Mouse (Mus musculus): Measurements from ENCODE around the gene Dck. TPM values are rescaled to one million over a fixed set of nuclear protein-coding genes. Genes with fewer than 3 reads are reported as not detected.
A peak's percentile ranks its signal among the peaks of the same experiment; 100 is the strongest.

Gene Dck
- polyA plus RNA-seq, 1 experiment from 2014 or later = 110 TPM

DNA sequence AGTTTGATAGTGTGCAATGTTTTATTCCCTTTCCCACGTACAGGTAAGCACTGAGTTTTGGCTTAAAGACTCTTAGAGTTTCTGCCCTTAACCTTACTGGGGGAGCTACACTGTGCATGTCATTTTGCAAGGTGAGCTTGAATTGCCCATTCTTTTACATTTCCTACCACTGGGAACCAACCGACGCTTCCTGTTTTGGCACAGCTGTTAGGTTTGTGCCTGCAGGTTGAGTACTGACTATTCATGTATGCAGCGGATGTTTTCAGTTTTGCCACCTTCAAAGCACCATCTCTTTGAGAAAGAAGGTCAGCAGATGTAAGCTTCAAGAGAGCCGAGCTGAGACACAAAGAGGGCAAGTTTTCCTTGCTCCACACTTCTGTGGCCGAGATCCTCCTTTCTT lies 1.3 kb downstream of the Dck start:
- ATAC-seq (replicated peaks; ENCODE audit: insufficient number of reproducible peaks, low FRiP score, low TSS enrichment, low read depth) (no peak), DNase-seq (ENCODE audit: low spot score) (no peak)
- no peak overlapping the region; the same call in 1 of the 2 replicates for H3K9ac ChIP-seq (replicated peaks; ENCODE audit: low read length)
- no peak overlapping the region for H3K27ac ChIP-seq (replicated peaks; ENCODE audit: low read depth, low read length)
- no peaks in the 10 kb centered on the region for H3K36me3 ChIP-seq (replicated peaks; ENCODE audit: control insufficient read depth, insufficient read depth, low read depth, low read length)
- no peaks in the 10 kb centered on the region; the same call in 1 of the 2 replicates for H3K4me1 ChIP-seq (ENCODE audit: control insufficient read depth, insufficient read depth, low read length)
- peak overlapping the region; percentile 32 for H3K4me2 ChIP-seq (ENCODE audit: low read depth, low read length)
- peak overlapping the region; percentile 69 for H3K4me3 ChIP-seq (ENCODE audit: low read depth, low read length)
- 66% methylated on average over 6 of the region's 6 CpGs for WGBS
- no peaks in the 10 kb centered on the region for H3K9me3 ChIP-seq (replicated peaks; ENCODE audit: control insufficient read depth, low read length)
- no peaks in the 10 kb centered on the region for H3K27me3 ChIP-seq (ENCODE audit: control insufficient read depth, insufficient read depth, low read length)

DNA sequence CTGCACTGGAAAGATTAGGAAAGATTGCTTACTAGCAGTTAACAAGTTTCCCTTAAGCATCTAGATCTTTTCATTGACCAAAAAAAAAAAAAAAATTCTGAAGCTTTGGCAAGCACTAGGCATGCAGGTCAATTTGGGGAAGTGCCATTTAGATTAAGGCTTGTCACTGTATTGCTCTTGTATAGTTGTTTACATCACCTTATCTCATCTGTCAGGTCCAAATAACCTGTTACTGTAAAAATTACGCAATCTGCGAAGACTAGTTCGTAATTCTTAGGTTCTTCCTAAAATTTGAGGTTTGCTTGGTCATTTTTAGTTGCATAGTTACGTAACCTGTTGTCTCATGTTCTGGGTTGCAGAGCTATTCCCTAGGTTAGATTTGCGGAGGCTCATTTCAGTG lies 2.1 kb downstream of the Dck start:
- Histone ChIP-seq H3K4me2 (ENCODE audit: low read depth, low read length) (no peak overlapping the region), H3K9me3 (replicated peaks; ENCODE audit: control insufficient read depth, low read length) (no peaks in the 10 kb centered on the region), H3K27me3 (ENCODE audit: control insufficient read depth, insufficient read depth, low read length) (no peaks in the 10 kb centered on the region), H3K27ac (replicated peaks; ENCODE audit: low read depth, low read length) (no peak overlapping the region), H3K4me1 (ENCODE audit: control insufficient read depth, insufficient read depth, low read length) (no peaks in the 10 kb centered on the region; the same call in 1 of the 2 replicates), H3K9ac (replicated peaks; ENCODE audit: low read length) (no peak overlapping the region), H3K4me3 (ENCODE audit: low read depth, low read length) (no peak overlapping the region), H3K36me3 (replicated peaks; ENCODE audit: control insufficient read depth, insufficient read depth, low read depth, low read length) (no peaks in the 10 kb centered on the region; the same call in 1 of the 2 replicates)
- WGBS = 93% methylated on average over 5 of the region's 5 CpGs
- ATAC-seq (replicated peaks; ENCODE audit: insufficient number of reproducible peaks, low FRiP score, low TSS enrichment, low read depth) = no peak
- DNase-seq (ENCODE audit: low spot score) = no peak

DNA sequence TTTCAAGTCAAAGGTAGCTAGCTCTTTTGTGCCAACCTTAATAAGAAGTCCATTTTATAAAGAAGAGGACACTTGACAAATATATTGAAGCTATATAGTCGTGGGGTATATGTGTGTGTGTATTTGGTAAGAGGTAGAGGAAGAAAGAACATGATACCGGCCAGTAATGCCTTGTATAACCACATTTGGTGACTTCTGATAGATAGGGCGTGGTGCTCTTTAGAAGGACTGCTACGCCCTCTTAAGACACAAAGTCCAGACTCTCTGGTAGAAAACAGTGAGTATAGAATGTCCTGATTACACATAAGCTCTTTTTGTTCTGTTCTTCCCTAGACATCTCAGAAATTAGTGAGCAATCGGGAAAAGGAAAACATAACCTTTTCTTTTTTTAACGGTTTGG lies 3.4 kb downstream of the Dck start:
- Histone ChIP-seq H3K27me3 (ENCODE audit: control insufficient read depth, insufficient read depth, low read length) (no peaks in the 10 kb centered on the region), H3K4me3 (ENCODE audit: low read depth, low read length) (no peak overlapping the region), H3K27ac (replicated peaks; ENCODE audit: low read depth, low read length) (no peak overlapping the region), H3K4me2 (ENCODE audit: low read depth, low read length) (no peak overlapping the region), H3K9ac (replicated peaks; ENCODE audit: low read length) (no peak overlapping the region), H3K9me3 (replicated peaks; ENCODE audit: control insufficient read depth, low read length) (no peaks in the 10 kb centered on the region), H3K4me1 (ENCODE audit: control insufficient read depth, insufficient read depth, low read length) (no peaks in the 10 kb centered on the region; the same call in 1 of the 2 replicates), H3K36me3 (replicated peaks; ENCODE audit: control insufficient read depth, insufficient read depth, low read depth, low read length) (no peaks in the 10 kb centered on the region; the same call in 1 of the 2 replicates)
- 88% methylated on average over 6 of the region's 6 CpGs for WGBS
- ATAC-seq (replicated peaks; ENCODE audit: insufficient number of reproducible peaks, low FRiP score, low TSS enrichment, low read depth) = no peak
- DNase-seq (ENCODE audit: low spot score) = no peak

DNA sequence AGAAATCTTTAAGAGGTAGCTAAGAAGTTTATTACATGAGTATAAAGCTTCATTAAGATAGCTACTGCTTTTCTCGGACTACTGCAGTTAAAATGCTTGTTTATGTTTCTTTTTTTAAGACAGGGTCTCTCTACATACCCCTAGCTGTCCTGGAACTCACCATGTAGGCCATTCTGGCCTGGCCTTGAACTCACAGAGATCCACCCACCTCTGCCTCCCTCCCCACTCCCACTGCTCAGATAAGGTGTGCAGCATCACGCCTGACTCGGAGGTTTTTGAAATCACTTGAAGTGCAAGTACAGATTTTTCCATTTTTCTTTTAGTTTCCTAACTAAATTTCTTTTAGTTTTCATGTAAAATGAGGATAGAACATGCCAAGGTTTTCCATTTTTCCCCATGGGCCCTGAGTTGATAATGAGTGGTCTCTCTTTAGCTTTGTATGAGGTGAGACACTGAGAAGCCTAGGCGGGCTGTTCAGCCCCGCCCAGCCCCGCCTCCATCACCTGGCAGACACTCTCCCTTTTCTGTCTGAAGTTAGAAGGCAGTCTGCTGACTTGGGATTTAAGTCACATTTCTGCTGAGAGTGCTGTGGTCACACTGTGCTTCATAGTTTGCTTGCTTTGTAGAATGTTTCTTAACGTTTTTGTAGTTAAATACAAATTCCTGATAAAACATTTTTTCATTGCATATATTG lies 17.4 kb downstream of the Dck start:
- 81% methylated on average over 7 of the region's 7 CpGs for WGBS
- no peak for DNase-seq (ENCODE audit: low spot score)
- no peak overlapping the region for H3K27ac ChIP-seq (replicated peaks; ENCODE audit: low read depth, low read length)

DNA sequence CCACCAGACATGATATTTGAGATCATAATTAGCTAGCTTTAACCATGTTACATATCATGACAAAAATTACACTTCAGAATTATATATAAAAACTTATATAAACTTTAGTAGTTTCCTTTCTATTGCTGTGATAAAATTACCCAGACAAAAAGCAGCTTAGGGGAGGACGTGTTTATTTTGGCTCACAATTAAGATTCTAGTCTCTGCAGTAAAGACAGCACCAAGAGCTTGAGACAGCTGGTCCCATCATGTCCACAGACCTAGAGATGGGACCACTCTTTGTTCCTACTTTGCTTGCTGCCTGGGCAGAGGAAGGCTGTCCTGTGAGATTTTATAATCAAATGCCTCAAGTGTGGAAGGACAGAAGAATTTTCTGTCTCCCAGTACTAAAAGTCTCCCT lies 20.3 kb downstream of the Dck start:
- no peak for ATAC-seq (replicated peaks; ENCODE audit: insufficient number of reproducible peaks, low FRiP score, low TSS enrichment, low read depth)
- Histone ChIP-seq H3K9me3 (replicated peaks; ENCODE audit: control insufficient read depth, low read length) (no peaks in the 10 kb centered on the region), H3K27ac (replicated peaks; ENCODE audit: low read depth, low read length) (no peak overlapping the region), H3K4me2 (ENCODE audit: low read depth, low read length) (no peak overlapping the region), H3K4me1 (ENCODE audit: control insufficient read depth, insufficient read depth, low read length) (no peaks in the 10 kb centered on the region), H3K27me3 (ENCODE audit: control insufficient read depth, insufficient read depth, low read length) (no peaks in the 10 kb centered on the region), H3K4me3 (ENCODE audit: low read depth, low read length) (no peak overlapping the region), H3K36me3 (replicated peaks; ENCODE audit: control insufficient read depth, insufficient read depth, low read depth, low read length) (peaks cover 2% of the 10 kb centered on the region; the same call in 1 of the 2 replicates), H3K9ac (replicated peaks; ENCODE audit: low read length) (no peak overlapping the region)
- 91% methylated on average over 1 of the region's 1 CpGs for WGBS
- no peak for DNase-seq (ENCODE audit: low spot score)

More for the DNA sequence above, 17.4 kb downstream of the Dck start:
- Histone ChIP-seq H3K4me3 (ENCODE audit: low read depth, low read length) (no peak overlapping the region), H3K4me1 (ENCODE audit: control insufficient read depth, insufficient read depth, low read length) (no peaks in the 10 kb centered on the region), H3K27me3 (ENCODE audit: control insufficient read depth, insufficient read depth, low read length) (no peaks in the 10 kb centered on the region), H3K36me3 (replicated peaks; ENCODE audit: control insufficient read depth, insufficient read depth, low read depth, low read length) (peaks cover 2% of the 10 kb centered on the region; the same call in 1 of the 2 replicates), H3K9ac (replicated peaks; ENCODE audit: low read length) (no peak overlapping the region), H3K4me2 (ENCODE audit: low read depth, low read length) (no peak overlapping the region), H3K9me3 (replicated peaks; ENCODE audit: control insufficient read depth, low read length) (no peaks in the 10 kb centered on the region)
- no peak for ATAC-seq (replicated peaks; ENCODE audit: insufficient number of reproducible peaks, low FRiP score, low TSS enrichment, low read depth)

DNA sequence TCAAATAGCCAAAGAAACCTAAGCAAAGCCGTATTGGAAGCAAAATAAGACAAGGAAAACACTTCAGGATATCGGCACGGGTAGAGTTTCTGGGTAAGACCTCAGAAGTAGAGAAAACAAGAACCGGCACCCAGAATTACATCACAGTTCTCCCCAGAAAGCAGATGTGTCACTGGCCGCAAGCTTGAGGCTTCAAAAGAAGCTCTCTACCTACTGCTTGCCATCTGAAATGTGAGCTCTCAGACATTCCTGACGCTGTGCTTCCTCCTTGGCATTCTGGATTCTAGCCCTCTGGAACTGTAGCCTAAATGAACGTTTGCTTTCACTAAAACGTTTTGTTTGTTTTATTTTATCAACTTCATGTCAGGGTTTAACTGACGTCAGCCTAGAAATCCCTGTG lies 25.9 kb downstream of the Dck start:
- Histone ChIP-seq H3K27ac (replicated peaks; ENCODE audit: low read depth, low read length) (no peak overlapping the region), H3K4me1 (ENCODE audit: control insufficient read depth, insufficient read depth, low read length) (no peaks in the 10 kb centered on the region), H3K27me3 (ENCODE audit: control insufficient read depth, insufficient read depth, low read length) (no peaks in the 10 kb centered on the region), H3K9me3 (replicated peaks; ENCODE audit: control insufficient read depth, low read length) (no peaks in the 10 kb centered on the region), H3K9ac (replicated peaks; ENCODE audit: low read length) (no peak overlapping the region), H3K4me2 (ENCODE audit: low read depth, low read length) (no peak overlapping the region), H3K4me3 (ENCODE audit: low read depth, low read length) (no peak overlapping the region), H3K36me3 (replicated peaks; ENCODE audit: control insufficient read depth, insufficient read depth, low read depth, low read length) (no peaks in the 10 kb centered on the region)
- DNase-seq (ENCODE audit: low spot score) (no peak), ATAC-seq (replicated peaks; ENCODE audit: insufficient number of reproducible peaks, low FRiP score, low TSS enrichment, low read depth) (no peak)
- WGBS = 48% methylated on average over 9 of the region's 9 CpGs

DNA sequence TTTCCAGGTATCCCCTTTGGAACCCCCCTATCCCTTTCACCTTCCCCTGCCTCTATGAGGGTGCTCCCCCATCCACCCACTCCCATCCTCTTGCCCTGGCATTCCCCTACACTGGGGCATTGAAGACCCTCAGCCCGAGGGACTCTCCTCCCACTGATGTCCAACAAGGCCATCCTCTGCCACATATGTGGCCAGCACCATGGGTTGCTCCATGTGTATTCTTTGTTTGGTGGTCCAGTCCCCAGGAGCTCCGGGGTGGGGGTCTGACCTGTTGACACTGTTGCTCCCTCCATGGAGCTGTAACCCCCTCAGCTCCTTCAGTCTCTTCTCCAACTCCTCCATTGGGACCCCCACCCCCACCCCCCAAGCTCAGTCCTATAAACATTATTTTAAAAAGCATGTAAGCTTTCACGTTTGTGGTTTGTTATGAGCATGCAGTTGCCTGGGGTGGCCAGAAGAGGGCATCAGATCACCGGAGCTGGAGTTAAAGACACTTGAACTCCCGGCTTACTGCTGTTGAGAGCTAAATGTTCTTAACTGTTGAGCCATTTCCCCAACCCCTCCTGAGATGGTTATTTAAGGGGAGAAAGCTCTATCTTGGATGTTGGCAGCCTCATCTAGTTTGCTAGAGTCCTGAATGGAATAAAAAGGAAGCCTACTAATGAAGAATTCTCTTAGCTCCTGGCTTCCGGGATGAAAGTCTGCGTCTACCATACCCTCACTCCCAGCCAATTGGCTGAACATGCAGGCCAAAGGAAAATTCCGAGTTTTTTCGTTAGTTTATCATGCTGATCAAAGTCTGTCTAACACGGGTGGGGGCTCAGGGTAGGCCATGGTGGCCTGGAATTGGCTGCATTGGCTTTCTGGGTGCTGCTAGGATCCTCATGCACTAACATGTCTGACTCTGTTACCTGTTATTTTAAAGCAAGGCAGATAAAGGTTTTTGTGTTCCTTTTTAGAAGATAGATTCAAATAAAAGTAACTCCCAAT lies 26.8 kb downstream of the Dck start:
- Histone ChIP-seq H3K4me2 (ENCODE audit: low read depth, low read length) (no peak overlapping the region), H3K4me1 (ENCODE audit: control insufficient read depth, insufficient read depth, low read length) (no peaks in the 10 kb centered on the region), H3K36me3 (replicated peaks; ENCODE audit: control insufficient read depth, insufficient read depth, low read depth, low read length) (no peaks in the 10 kb centered on the region), H3K9me3 (replicated peaks; ENCODE audit: control insufficient read depth, low read length) (no peaks in the 10 kb centered on the region), H3K27me3 (ENCODE audit: control insufficient read depth, insufficient read depth, low read length) (no peaks in the 10 kb centered on the region), H3K27ac (replicated peaks; ENCODE audit: low read depth, low read length) (no peak overlapping the region), H3K4me3 (ENCODE audit: low read depth, low read length) (no peak overlapping the region), H3K9ac (replicated peaks; ENCODE audit: low read length) (no peak overlapping the region)
- ATAC-seq (replicated peaks; ENCODE audit: insufficient number of reproducible peaks, low FRiP score, low TSS enrichment, low read depth) = no peak
- WGBS = 36% methylated on average over 10 of the region's 10 CpGs
- peak; percentile 69 for DNase-seq (ENCODE audit: low spot score)

DNA sequence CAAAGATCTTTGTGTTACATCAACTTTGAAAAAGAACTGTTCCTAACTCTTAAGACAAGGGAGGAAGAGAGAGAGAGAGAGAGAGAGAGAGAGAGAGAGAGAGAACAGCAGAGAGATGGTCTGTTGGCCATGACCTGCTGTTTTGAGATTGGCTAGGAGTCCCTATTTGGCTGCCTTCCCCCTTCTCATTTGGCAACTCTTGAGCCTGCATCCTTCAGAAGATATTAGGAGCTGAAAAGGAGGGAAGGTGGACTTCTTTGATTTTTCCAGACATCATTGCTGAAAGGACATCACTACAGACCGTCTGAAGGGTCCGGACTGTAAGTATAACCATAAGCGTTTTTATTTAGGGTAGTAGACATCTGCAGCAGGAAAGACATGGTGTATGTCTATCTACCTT lies 28.9 kb downstream of the Dck start:
- WGBS = 89% methylated on average over 3 of the region's 3 CpGs
- no peaks in the 10 kb centered on the region for H3K9me3 ChIP-seq (replicated peaks; ENCODE audit: control insufficient read depth, low read length)
- H3K4me1 ChIP-seq (ENCODE audit: control insufficient read depth, insufficient read depth, low read length) = no peaks in the 10 kb centered on the region
- H3K9ac ChIP-seq (replicated peaks; ENCODE audit: low read length) = no peak overlapping the region
- ATAC-seq (replicated peaks; ENCODE audit: insufficient number of reproducible peaks, low FRiP score, low TSS enrichment, low read depth) (no peak), DNase-seq (ENCODE audit: low spot score) (no peak)
- no peak overlapping the region for H3K4me3 ChIP-seq (ENCODE audit: low read depth, low read length)
- H3K36me3 ChIP-seq (replicated peaks; ENCODE audit: control insufficient read depth, insufficient read depth, low read depth, low read length) = no peaks in the 10 kb centered on the region
- no peak overlapping the region for H3K27ac ChIP-seq (replicated peaks; ENCODE audit: low read depth, low read length)
- H3K27me3 ChIP-seq (ENCODE audit: control insufficient read depth, insufficient read depth, low read length) = no peaks in the 10 kb centered on the region
- no peak overlapping the region for H3K4me2 ChIP-seq (ENCODE audit: low read depth, low read length)

Measured in embryonic facial prominence, embryonic 11.5 days (tissue).